In the genomic region with DNA sequence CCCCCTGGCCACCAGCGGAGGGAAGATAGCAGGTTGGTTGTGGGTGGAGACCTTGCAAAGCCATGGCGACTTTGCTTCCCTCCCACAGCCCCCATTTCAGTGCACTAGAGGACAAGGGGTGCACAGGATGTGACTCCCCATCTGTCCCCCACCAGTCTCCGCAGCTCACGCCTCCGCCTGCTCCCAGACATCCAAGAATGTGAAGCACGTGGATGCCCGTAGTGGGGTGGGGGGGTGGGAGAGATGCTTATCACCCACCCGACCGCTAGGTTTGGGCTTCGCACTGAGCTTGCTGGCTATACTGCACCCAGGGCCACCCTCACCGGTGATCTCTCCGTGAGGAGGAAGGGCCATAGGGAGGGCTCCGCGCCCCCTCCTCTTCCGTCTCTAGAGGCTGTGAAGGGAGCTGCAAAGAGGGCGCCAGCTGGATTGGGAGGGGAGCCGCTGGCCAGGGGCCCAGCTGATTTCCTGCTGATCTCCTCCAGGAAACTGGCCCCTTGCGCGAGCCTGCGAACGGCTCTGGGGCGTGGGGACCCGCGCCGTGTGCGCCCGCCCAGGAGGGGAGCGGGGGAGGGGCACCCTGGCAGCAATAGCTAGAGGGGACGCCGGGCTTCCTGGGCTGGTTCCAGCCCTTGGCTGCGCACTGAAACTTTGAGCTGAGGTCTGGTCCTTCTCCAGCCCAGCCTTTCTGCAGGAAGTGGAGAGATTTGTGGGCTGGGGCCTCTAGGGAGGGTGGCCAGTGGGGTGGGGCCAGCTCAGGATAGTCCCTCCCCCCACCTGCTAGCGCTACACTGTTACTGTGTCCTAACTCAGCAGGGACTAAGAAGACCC, we compare ENCODE assay signal across 8 mouse cellular contexts. TPM values are rescaled to one million over a fixed set of nuclear protein-coding genes. Genes with fewer than 3 reads are reported as not detected.
DNase-seq lines count a peak whose midpoint lies in the region; ATAC-seq and TF ChIP-seq lines count a peak whose summit lies in the region.

No protein-coding gene starts in this region.

- no peak for TF ChIP-seq CTCF in E14TG2a.4 (conservative IDR thresholded peaks at IDR 0.05; ENCODE audit: low read length)

- peak overlapping the region; percentile 84 for H3K27ac ChIP-seq in forebrain, embryonic 10.5 days

- WGBS in forebrain, embryonic 10.5 days = under 1% methylated on average over 32 of the region's 32 CpGs

- H3K4me1 ChIP-seq in E14TG2a.4 (replicated peaks; ENCODE audit: low read depth, low read length) = peaks cover 82% of the 10 kb centered on the region
- H3K4me1 ChIP-seq in forebrain, embryonic 10.5 days = peaks cover 98% of the 10 kb centered on the region

- intact Hi-C loops in heart, postnatal 10 days (cut with DNase I) = no loop called here

- no peaks in the 10 kb centered on the region for H3K9me3 ChIP-seq in E14TG2a.4 (ENCODE audit: low read length)
- no peaks in the 10 kb centered on the region for H3K9me3 ChIP-seq in forebrain, embryonic 10.5 days

- DNase-seq in adrenal gland, adult (ENCODE audit: inconsistent age in 2 of 2, low spot score in 1 of 2) = peak; percentile 88 to 92
- no peak for DNase-seq in forebrain, embryonic 10.5 days (ENCODE audit: extremely low spot score, low spot score)
- DNase-seq in heart, postnatal 10 days = peak; percentile 92 to 95
- peak; percentile 91 to 95 for DNase-seq in kidney, postnatal 25 days
- peak; percentile 63 to 68 for DNase-seq in spleen, postnatal 36 days (ENCODE audit: low spot score in 2 of 2)
- no peak for DNase-seq in frontal cortex, postnatal 14 days (ENCODE audit: low spot score in 2 of 2)

- H3K27me3 ChIP-seq in E14TG2a.4 (ENCODE audit: insufficient read depth, low read length) = no peaks in the 10 kb centered on the region
- H3K27me3 ChIP-seq in forebrain, embryonic 10.5 days (ENCODE audit: poor library complexity, severe bottlenecking) = peaks cover 57% of the 10 kb centered on the region

- H3K4me3 ChIP-seq in E14TG2a.4 (replicated peaks; ENCODE audit: low read length) = peak overlapping the region; percentile 90
- H3K4me3 ChIP-seq in forebrain, embryonic 10.5 days = peak overlapping the region; percentile 80

- H3K36me3 ChIP-seq in E14TG2a.4 (ENCODE audit: insufficient read depth, low read length) = peaks cover 38% of the 10 kb centered on the region
- H3K36me3 ChIP-seq in forebrain, embryonic 10.5 days (replicated peaks) = peaks cover 18% of the 10 kb centered on the region

- peak; percentile 32 for ATAC-seq in megakaryocyte progenitor cell, adult 5-6 weeks (replicated peaks; ENCODE audit: poor library complexity)

RNA-seq across cellular contexts. Expression of gene Gjd3, which starts 19.4 kb away (rescaled TPM):
- polyA plus RNA-seq in forebrain, embryonic 10.5 days (2016; fragmentation: Nextera tagmentation; extraction: Ambion mirVana) = 0.20 and 0.24 TPM in 2 replicates
- total RNA-seq in heart, postnatal 10 days (2021) = 1 to 10 TPM; 1.3 to 2.0 TPM
- total RNA-seq in megakaryocyte progenitor cell, adult 5-6 weeks (2015) = not detected in 2 replicates
- total RNA-seq in megakaryocyte progenitor cell, adult 5-6 weeks (2017) = not detected in 2 replicates

RNA-seq across cellular contexts. Expression of gene Rara, which starts 35.8 kb away (rescaled TPM):
- polyA plus RNA-seq in forebrain, embryonic 10.5 days (2016; fragmentation: Nextera tagmentation; extraction: Ambion mirVana) = 16.9 and 19.3 TPM in 2 replicates
- 10 to 100 TPM; 31.9 to 33.0 TPM for total RNA-seq in heart, postnatal 10 days (2021)
- total RNA-seq in megakaryocyte progenitor cell, adult 5-6 weeks (2015) = 4.4 and 5.9 TPM in 2 replicates
- 1.6 and 2.2 TPM in 2 replicates for total RNA-seq in megakaryocyte progenitor cell, adult 5-6 weeks (2017)

RNA-seq across cellular contexts. Expression of gene Cdc6, which starts 55.8 kb away (rescaled TPM):
- 68.7 and 75.8 TPM in 2 replicates for polyA plus RNA-seq in forebrain, embryonic 10.5 days (2016; fragmentation: Nextera tagmentation; extraction: Ambion mirVana)
- total RNA-seq in heart, postnatal 10 days (2021) = 1 to 10 TPM; 3.3 to 3.6 TPM
- total RNA-seq in megakaryocyte progenitor cell, adult 5-6 weeks (2015) = 42.6 and 56.1 TPM in 2 replicates
- total RNA-seq in megakaryocyte progenitor cell, adult 5-6 weeks (2017) = 40.7 and 44.1 TPM in 2 replicates

Comparison
In these comparisons a context has a peak if more than half of its experiments do, and no peak if none do; other contexts are left out.
1. DNase-seq: peak in adrenal gland, adult (2 of 2), heart, postnatal 10 days (2 of 2), kidney, postnatal 25 days (2 of 2) and spleen, postnatal 36 days (2 of 2); none in forebrain, embryonic 10.5 days (single experiment) and frontal cortex, postnatal 14 days (0 of 2).
2. RNA of gene Rara, which starts 35.8 kb away (total RNA-seq): 31.9 to 33.0 TPM in heart, postnatal 10 days; 1.6 to 5.9 TPM in megakaryocyte progenitor cell, adult 5-6 weeks; every median in the first group is over 4 times any median in the second.
3. RNA of gene Cdc6, which starts 55.8 kb away (total RNA-seq): 40.7 to 56.1 TPM in megakaryocyte progenitor cell, adult 5-6 weeks; 3.3 to 3.6 TPM in heart, postnatal 10 days; every median in the first group is over 4 times any median in the second.